Mouse (Mus musculus): ENCODE data around the gene Hoxb8. TPM values are rescaled to one million over a fixed set of nuclear protein-coding genes. Genes with fewer than 3 reads are reported as not detected.

The Hoxb8 gene
- polyA plus RNA-seq, 1 experiment from 2014 or later: 0.42 TPM

DNA sequence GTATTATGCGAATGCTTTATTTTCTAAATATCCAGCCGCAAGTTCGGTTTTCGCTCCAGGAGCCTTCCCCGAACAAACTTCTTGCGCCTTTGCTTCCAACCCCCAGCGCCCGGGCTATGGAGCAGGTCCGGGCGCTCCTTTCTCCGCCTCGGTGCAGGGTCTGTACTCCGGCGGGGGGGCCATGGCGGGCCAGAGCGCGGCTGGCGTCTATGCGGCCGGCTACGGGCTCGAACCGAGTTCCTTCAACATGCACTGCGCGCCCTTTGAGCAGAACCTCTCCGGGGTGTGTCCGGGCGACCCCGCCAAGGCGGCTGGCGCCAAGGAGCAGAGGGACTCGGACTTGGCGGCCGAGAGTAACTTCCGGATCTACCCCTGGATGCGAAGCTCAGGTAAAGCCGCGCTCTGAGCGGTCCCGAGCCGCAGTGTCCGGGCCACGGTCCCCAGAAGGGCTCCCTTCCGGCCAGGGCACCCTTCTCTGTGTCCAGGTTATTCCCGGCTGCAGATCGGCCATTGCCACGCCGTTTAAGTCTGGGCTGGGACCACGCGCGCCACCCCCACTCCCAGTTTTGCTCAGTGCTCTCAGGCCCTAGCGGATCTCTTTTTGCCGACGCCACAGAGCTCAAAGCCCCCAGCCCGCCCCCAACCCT, 5.2 kb downstream of the Hoxb8 start:
- under 1% methylated on average over 55 of the region's 55 CpGs for WGBS
- TF ChIP-seq EP300 (optimal IDR thresholded peaks at IDR 0.05): no peak
- TF ChIP-seq CTCF (IDR thresholded peaks at IDR 0.05; ENCODE audit: low read depth): no peak
- H3K4me3 ChIP-seq (ENCODE audit: low read depth, low read length): peak overlapping the region; percentile 45
- H3K36me3 ChIP-seq (ENCODE audit: control insufficient read depth, insufficient read depth, low read length): no peaks in the 10 kb centered on the region
- peak; percentile 16; the same call in 1 of the 2 replicates for ATAC-seq (ENCODE audit: low FRiP score, low TSS enrichment)
- no peaks in the 10 kb centered on the region for H3K9me3 ChIP-seq (ENCODE audit: control insufficient read depth, low read length)
- no peak for DNase-seq (ENCODE audit: low spot score)
- H3K9ac ChIP-seq (ENCODE audit: low read length): peak overlapping the region; percentile 67
- 0 out of 2 replicates have a peak, but pooled peaks cover 2% of the 10 kb centered on the region for H3K4me1 ChIP-seq (replicated peaks; ENCODE audit: control insufficient read depth, insufficient read depth)
- H3K27ac ChIP-seq (replicated peaks): peak overlapping the region; percentile 88
- H3K27me3 ChIP-seq (ENCODE audit: control insufficient read depth, insufficient read depth, low read length): peaks cover 22% of the 10 kb centered on the region
- peak overlapping the region; percentile 68 for H3K4me2 ChIP-seq (replicated peaks; ENCODE audit: low read depth)

DNA sequence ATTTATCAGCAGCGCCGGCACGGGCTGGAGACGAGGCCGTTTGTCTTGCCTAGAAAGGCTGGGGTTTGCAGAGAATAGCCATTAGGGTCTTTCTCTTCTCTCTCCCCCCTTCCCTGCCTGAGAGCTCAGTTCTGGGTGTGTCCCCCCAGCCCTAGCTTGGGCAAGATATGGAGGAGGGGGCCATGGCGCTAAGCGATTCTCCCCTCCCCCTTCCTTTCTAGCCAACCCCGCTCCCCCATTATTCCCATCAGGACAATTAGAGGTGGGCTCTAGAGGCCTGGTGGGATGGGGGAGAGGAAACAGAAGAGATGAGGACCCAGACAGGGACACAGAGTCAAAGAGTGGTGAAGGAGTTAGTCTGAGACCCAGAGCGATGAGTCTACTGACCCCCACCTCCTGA, 5.7 kb downstream of the Hoxb8 start:
- Histone ChIP-seq H3K4me3 (ENCODE audit: low read depth, low read length) (peak overlapping the region; percentile 45), H3K4me2 (replicated peaks; ENCODE audit: low read depth) (peak overlapping the region; percentile 68), H3K9ac (ENCODE audit: low read length) (peak overlapping the region; percentile 67; the same call in 1 of the 2 replicates), H3K4me1 (replicated peaks; ENCODE audit: control insufficient read depth, insufficient read depth) (0 out of 2 replicates have a peak, but pooled peaks cover 2% of the 10 kb centered on the region), H3K27ac (replicated peaks) (no peak overlapping the region), H3K36me3 (ENCODE audit: control insufficient read depth, insufficient read depth, low read length) (no peaks in the 10 kb centered on the region), H3K9me3 (ENCODE audit: control insufficient read depth, low read length) (no peaks in the 10 kb centered on the region), H3K27me3 (ENCODE audit: control insufficient read depth, insufficient read depth, low read length) (peaks cover 25% of the 10 kb centered on the region)
- DNase-seq (ENCODE audit: low spot score) (no peak), ATAC-seq (ENCODE audit: low FRiP score, low TSS enrichment) (no peak)
- WGBS: 9% methylated on average over 9 of the region's 9 CpGs
- no peak for TF ChIP-seq EP300 (optimal IDR thresholded peaks at IDR 0.05)

DNA sequence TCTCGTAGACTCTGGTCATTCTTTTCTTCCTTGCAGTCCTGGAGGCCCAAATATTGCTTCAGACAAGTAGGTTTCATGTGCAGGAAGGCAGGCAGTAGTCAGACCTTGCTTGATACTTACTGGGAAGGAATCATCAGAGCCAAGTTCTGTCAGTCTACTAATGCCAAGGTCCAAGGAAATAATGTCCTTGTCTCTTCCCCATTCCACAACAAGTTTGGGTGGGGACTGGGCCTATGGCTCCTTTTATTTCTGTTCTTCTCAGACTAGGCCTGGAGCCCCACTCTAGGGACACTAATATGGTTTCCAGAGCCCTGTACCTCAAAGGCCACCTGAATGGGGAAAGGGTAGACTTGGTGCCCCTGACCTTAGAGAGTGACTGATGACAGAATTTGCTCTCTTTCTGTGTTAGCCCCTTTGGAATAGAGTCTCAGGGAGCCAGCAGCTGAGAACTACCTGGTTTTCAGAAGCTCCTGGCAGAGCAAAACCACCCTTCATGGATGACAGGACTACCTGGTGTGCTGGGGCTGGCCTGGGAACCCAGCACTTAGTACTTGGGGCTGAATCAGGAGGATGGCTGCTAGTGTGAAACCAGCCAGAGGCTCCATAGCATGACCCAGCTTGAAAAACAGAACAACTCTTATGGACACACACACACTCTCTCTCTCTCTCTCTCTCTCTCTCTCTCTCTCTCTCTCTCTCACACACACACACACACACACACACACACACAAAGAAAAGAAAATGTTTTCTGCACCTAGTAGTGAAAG, 6.9 kb downstream of the Hoxb8 start:
- no peak overlapping the region for H3K4me2 ChIP-seq (replicated peaks; ENCODE audit: low read depth)
- H3K9ac ChIP-seq (ENCODE audit: low read length): no peak overlapping the region
- DNase-seq (ENCODE audit: low spot score): no peak
- no peak overlapping the region for H3K4me3 ChIP-seq (ENCODE audit: low read depth, low read length)
- H3K36me3 ChIP-seq (ENCODE audit: control insufficient read depth, insufficient read depth, low read length): no peaks in the 10 kb centered on the region
- WGBS: 59% methylated on average over 1 of the region's 1 CpGs
- H3K4me1 ChIP-seq (replicated peaks; ENCODE audit: control insufficient read depth, insufficient read depth): 0 out of 2 replicates have a peak, but pooled peaks cover 2% of the 10 kb centered on the region
- no peak for ATAC-seq (ENCODE audit: low FRiP score, low TSS enrichment)
- H3K9me3 ChIP-seq (ENCODE audit: control insufficient read depth, low read length): no peaks in the 10 kb centered on the region
- TF ChIP-seq EP300 (optimal IDR thresholded peaks at IDR 0.05) (no peak), CTCF (IDR thresholded peaks at IDR 0.05; ENCODE audit: low read depth) (no peak)
- H3K27me3 ChIP-seq (ENCODE audit: control insufficient read depth, insufficient read depth, low read length): peaks cover 29% of the 10 kb centered on the region
- no peak overlapping the region for H3K27ac ChIP-seq (replicated peaks)

DNA sequence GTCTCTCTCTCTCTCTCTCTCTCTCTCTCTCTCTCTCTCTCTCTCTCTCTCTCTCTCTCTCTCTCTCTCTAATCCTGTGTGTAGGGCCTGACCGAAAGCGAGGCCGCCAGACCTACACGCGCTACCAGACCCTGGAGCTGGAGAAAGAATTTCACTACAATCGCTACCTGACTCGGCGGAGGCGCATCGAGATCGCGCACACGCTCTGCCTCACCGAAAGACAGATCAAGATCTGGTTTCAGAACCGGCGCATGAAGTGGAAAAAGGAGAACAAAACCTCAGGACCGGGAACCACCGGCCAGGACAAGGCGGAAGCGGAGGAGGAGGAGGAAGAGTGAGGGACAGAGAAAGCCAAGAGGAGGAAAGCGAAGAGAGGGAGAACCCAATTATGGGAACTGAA, 7.6 kb downstream of the Hoxb8 start:
- Histone ChIP-seq H3K27me3 (ENCODE audit: control insufficient read depth, insufficient read depth, low read length) (peaks cover 27% of the 10 kb centered on the region), H3K4me2 (replicated peaks; ENCODE audit: low read depth) (no peak overlapping the region), H3K36me3 (ENCODE audit: control insufficient read depth, insufficient read depth, low read length) (no peaks in the 10 kb centered on the region), H3K4me3 (ENCODE audit: low read depth, low read length) (no peak overlapping the region), H3K27ac (replicated peaks) (no peak overlapping the region), H3K9me3 (ENCODE audit: control insufficient read depth, low read length) (no peaks in the 10 kb centered on the region), H3K9ac (ENCODE audit: low read length) (no peak overlapping the region), H3K4me1 (replicated peaks; ENCODE audit: control insufficient read depth, insufficient read depth) (0 out of 2 replicates have a peak, but pooled peaks cover 2% of the 10 kb centered on the region)
- 35% methylated on average over 21 of the region's 21 CpGs for WGBS
- DNase-seq (ENCODE audit: low spot score) (no peak), ATAC-seq (ENCODE audit: low FRiP score, low TSS enrichment) (no peak)
- TF ChIP-seq EP300 (optimal IDR thresholded peaks at IDR 0.05) (no peak), CTCF (IDR thresholded peaks at IDR 0.05; ENCODE audit: low read depth) (no peak)

DNA sequence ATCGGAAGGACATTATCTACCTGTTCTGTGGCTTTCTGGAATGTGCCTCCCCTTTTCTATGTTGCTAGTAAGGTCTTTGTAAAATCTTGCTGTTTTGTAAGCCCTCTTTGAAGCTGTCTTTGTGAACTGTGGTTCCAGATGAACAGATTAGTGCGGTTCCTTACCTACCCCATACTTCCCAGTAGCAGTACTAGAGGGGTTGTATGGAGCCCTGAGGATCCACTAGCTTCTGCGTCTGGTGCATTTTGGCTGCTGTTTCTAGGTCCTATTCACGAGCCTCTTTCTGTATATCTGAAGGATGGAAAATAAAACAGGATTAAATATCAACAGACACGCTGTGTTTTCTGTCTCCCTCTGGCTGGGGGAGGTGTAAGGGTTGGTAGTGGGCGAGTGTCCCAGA, 8.1 kb downstream of the Hoxb8 start:
- no peaks in the 10 kb centered on the region for H3K9me3 ChIP-seq (ENCODE audit: control insufficient read depth, low read length)
- no peak for DNase-seq (ENCODE audit: low spot score)
- H3K27ac ChIP-seq (replicated peaks): no peak overlapping the region
- 29% methylated on average over 6 of the region's 6 CpGs for WGBS
- no peak for ATAC-seq (ENCODE audit: low FRiP score, low TSS enrichment)
- no peak overlapping the region for H3K4me2 ChIP-seq (replicated peaks; ENCODE audit: low read depth)
- no peak overlapping the region for H3K9ac ChIP-seq (ENCODE audit: low read length)
- TF ChIP-seq EP300 (optimal IDR thresholded peaks at IDR 0.05): no peak
- no peak for TF ChIP-seq CTCF (IDR thresholded peaks at IDR 0.05; ENCODE audit: low read depth)
- H3K4me1 ChIP-seq (replicated peaks; ENCODE audit: control insufficient read depth, insufficient read depth): 0 out of 2 replicates have a peak, but pooled peaks cover 2% of the 10 kb centered on the region
- H3K36me3 ChIP-seq (ENCODE audit: control insufficient read depth, insufficient read depth, low read length): no peaks in the 10 kb centered on the region
- H3K27me3 ChIP-seq (ENCODE audit: control insufficient read depth, insufficient read depth, low read length): peaks cover 27% of the 10 kb centered on the region
- no peak overlapping the region for H3K4me3 ChIP-seq (ENCODE audit: low read depth, low read length)
